Mouse (Mus musculus): Measurements from ENCODE around the gene Fgr.
A peak's percentile ranks its signal among the peaks of the same experiment; 100 is the strongest.

DNA sequence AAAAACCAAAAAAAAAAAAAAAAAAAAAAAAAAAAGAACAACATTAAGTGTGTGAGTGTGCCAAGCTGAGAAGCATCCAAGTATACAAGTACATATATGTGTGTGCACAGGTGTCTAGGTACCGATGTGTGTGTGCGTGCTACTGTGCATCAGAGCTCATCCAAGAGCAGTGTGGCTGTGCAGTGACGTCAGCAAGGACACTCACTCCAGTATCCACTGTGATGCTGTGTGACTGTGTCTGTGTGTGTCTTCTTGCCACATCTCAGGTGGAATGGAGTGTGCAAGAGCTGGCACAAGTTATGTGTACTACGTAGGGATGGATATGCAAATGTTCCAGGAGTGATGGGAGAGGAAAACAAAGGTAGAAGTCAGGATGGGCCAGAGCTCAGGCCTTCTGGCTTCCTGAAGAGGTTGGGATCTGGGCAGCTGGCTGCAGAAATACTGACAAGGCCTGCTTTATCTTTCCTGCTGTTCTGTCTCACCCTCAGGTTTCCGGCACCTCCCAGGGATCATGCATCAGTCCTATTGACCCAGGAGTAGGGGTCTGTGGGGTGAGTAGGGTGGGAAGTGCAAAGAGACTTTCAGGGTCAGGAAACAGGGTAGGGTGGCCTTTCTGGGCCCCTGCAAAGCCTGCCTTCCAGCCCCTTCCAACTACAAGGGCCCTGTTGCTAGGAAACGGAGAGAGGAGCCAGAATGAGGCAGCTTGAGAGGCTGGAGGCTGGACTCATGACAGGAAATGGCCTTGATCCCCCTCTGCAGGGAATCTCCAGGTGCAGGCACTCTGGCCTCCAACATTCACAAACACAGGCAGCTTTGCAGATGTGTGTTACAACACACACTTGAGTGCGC lies 10.0 kb downstream of the Fgr start:
- TF ChIP-seq CTCF (conservative IDR thresholded peaks at IDR 0.05; ENCODE audit: low read length) = no peak
- TF ChIP-seq POU5F1 (IDR thresholded peaks at IDR 0.05; ENCODE audit: borderline replicate concordance, low read length) = no peak
- TF ChIP-seq NANOG (IDR thresholded peaks at IDR 0.05; ENCODE audit: borderline replicate concordance, low read length) = peak; percentile 40

Measured in E14TG2a.4 (cell line).